Mouse (Mus musculus): Measurements from ENCODE around the gene Wdsub1. TPM values are rescaled to one million over a fixed set of nuclear protein-coding genes. Genes with fewer than 3 reads are reported as not detected.

Gene Wdsub1
- 82.3 and 87.3 TPM in 2 replicates for polyA plus RNA-seq (2012; rRNA removed)

DNA sequence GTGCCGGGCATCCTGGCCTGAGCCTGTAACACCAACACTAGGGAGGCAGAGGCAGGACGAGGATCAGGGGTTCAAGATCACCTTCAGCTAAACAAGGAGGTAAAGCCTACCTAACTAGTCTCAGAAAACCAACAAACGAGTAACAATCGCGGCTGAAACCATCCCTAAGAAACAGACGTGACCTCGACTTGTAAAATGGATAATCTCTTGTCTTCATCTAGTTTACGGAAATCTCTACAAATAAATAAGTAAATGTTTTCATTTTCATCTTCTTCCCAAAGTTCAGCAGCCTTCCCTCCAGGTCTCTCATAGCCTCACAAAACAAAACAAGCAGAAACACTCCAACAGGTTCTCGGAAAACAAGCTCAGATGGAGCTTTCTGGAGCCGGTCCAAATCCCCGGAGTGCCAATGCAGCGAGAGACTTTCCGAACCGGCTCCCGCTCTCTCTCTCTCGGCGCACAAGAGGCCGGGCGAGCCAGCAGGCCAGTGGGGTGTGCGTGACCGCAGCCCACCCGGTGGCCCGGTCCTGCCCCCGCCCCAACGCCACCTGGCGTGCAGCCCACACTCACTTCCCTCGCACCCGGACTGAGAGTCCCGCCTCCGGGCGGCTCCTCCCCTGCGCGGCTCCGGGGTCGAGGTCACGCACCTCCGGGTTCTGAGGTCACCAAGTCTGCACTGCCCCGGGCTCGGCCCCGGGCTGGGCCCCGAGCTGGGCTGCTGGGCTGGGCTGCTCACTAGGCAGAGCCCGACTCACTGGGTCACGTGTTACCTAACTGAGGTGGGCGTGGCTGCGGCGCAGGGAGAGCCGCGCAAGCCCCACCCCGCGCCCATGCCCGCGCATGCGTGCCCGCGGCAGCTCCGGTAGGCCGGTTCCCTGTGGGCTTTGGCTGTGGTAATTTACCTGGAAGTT, at the start of gene Wdsub1:
Gene Wdsub1 (minus strand): TSS at position 761 of the 911 bp plus-strand sequence.
- peak within 1 kb of the TSS; percentile 84 for H3K4me3 ChIP-seq (replicated peaks; ENCODE audit: extremely low read depth, low read depth, low read length)
- H3K4me1 ChIP-seq (ENCODE audit: control insufficient read depth, insufficient read depth, low read length), result no peaks in the 10 kb centered on the region; the same call in 1 of the 2 replicates
- peak; percentile 59; the same call in 1 of the 2 replicates for TF ChIP-seq POLR2A (IDR thresholded peaks at IDR 0.05; ENCODE audit: borderline replicate concordance, extremely low read depth, low read depth, low read length)
- TF ChIP-seq CTCF (IDR thresholded peaks at IDR 0.05; ENCODE audit: insufficient read depth, low read length), result no peak
- DNase-seq, result peak; percentile 89
- 3% methylated on average over 57 of the region's 57 CpGs for WGBS

GRCm38 (mm10) chr2:59913610-59914009, 31.2 kb upstream of the Wdsub1 start:
- WGBS, result 91% methylated on average over 11 of the region's 11 CpGs
- DNase-seq, result no peak
- TF ChIP-seq POLR2A (IDR thresholded peaks at IDR 0.05; ENCODE audit: borderline replicate concordance, extremely low read depth, low read depth, low read length) (no peak), CTCF (IDR thresholded peaks at IDR 0.05; ENCODE audit: insufficient read depth, low read length) (no peak)
- no peaks in the 10 kb centered on the region for H3K4me1 ChIP-seq (ENCODE audit: control insufficient read depth, insufficient read depth, low read length)
- H3K4me3 ChIP-seq (replicated peaks; ENCODE audit: extremely low read depth, low read depth, low read length), result no peak overlapping the region

DNA sequence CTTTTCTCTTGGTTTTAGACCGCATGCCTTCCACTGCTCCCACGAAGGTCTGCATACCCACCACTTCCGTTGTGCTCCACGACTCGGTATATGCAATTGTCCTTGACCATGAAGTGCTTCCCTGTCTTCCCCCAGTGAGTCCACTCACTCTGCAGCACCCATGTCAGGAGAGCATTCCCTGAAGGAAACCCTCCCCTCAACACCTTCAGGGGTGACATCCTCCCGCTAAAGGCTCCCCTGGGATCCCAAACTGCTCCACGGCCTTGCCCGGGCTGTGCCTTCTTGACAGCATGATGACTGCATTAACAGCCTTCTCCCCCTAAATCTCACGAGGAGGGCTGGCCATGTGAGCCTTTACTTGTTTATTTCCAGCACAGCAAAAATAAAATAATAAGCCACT, 25.7 kb upstream of the Wdsub1 start:
- no peak for DNase-seq
- Histone ChIP-seq H3K4me3 (replicated peaks; ENCODE audit: extremely low read depth, low read depth, low read length) (no peak overlapping the region), H3K4me1 (ENCODE audit: control insufficient read depth, insufficient read depth, low read length) (no peaks in the 10 kb centered on the region)
- no peak for TF ChIP-seq POLR2A (IDR thresholded peaks at IDR 0.05; ENCODE audit: borderline replicate concordance, extremely low read depth, low read depth, low read length)
- no peak for TF ChIP-seq CTCF (IDR thresholded peaks at IDR 0.05; ENCODE audit: insufficient read depth, low read length)
- 86% methylated on average over 9 of the region's 9 CpGs for WGBS

- Histone ChIP-seq H3K4me1 (ENCODE audit: control insufficient read depth, insufficient read depth, low read length) (no peaks in the 10 kb centered on the region), H3K4me3 (replicated peaks; ENCODE audit: extremely low read depth, low read depth, low read length) (no peak overlapping the region)
- WGBS, result 88% methylated on average over 7 of the region's 7 CpGs
- no peak for DNase-seq
- no peak for TF ChIP-seq POLR2A (IDR thresholded peaks at IDR 0.05; ENCODE audit: borderline replicate concordance, extremely low read depth, low read depth, low read length)
- TF ChIP-seq CTCF (IDR thresholded peaks at IDR 0.05; ENCODE audit: insufficient read depth, low read length), result no peak
Measured at GRCm38 (mm10) chr2:59904007-59904406, 21.6 kb upstream of the Wdsub1 start.

DNA sequence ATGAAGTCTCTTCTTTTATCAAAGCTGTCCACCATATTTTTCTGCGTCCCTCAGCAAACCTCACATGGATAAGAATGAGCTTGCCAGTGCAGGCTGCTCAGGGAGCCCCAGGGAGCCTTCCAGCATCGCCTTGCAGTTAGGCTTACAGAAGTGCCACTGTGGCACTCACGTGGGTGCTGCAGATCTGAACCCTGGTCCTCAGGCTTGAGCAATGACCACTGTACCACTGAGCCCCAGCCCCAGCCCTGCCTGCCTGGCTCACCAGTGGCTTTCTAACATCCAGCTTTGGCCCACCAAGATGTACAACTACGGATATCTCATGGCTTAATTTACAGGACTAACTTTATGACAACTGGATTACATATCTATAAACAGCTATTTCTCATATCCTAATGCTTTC, 16.3 kb upstream of the Wdsub1 start:
- Histone ChIP-seq H3K4me1 (ENCODE audit: control insufficient read depth, insufficient read depth, low read length) (no peaks in the 10 kb centered on the region), H3K4me3 (replicated peaks; ENCODE audit: extremely low read depth, low read depth, low read length) (no peak overlapping the region)
- DNase-seq, result no peak
- TF ChIP-seq POLR2A (IDR thresholded peaks at IDR 0.05; ENCODE audit: borderline replicate concordance, extremely low read depth, low read depth, low read length) (no peak), CTCF (IDR thresholded peaks at IDR 0.05; ENCODE audit: insufficient read depth, low read length) (no peak)
- 86% methylated on average over 4 of the region's 4 CpGs for WGBS

DNA sequence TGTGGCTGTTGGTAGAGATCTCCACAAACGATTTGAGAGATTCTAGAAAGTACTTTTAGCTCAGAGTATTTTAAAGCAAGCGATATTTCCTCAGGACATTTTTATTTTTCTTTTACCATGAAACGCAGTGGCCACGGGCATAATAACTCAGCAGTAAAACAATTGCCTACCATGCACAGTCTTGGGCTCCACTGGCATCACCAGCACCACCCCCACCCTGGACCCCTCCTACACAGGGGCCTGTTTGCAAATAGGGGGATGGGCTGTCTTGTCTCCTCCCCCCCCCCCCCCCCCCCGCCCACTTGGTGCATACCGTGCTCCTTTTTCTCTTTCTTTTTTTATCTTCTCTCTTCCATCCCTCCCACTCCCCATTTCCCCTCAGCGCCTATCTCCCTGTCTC, 15.7 kb upstream of the Wdsub1 start:
- no peak for TF ChIP-seq POLR2A (IDR thresholded peaks at IDR 0.05; ENCODE audit: borderline replicate concordance, extremely low read depth, low read depth, low read length)
- Histone ChIP-seq H3K4me3 (replicated peaks; ENCODE audit: extremely low read depth, low read depth, low read length) (no peak overlapping the region), H3K4me1 (ENCODE audit: control insufficient read depth, insufficient read depth, low read length) (no peaks in the 10 kb centered on the region)
- WGBS, result 83% methylated on average over 7 of the region's 7 CpGs
- no peak for DNase-seq

DNA sequence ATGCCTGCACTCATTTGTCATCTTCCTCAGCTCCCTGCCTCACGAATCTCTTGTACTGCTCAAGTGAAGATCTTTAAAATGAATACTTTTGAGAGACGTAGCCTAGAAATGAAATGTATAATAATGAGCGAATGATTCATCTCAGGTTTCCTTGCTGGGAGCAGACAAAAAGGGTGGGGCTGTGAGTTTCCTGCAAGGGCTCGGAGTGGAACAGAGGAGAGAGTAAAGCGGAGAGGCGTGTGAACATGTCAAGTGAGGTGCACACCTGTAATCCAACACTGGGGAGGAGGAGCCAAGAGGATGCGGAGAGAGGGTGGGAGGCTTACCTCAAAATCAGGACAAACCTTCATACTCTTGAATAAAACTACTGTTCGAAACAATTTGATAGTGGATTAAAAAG, 14.4 kb upstream of the Wdsub1 start:
- TF ChIP-seq POLR2A (IDR thresholded peaks at IDR 0.05; ENCODE audit: borderline replicate concordance, extremely low read depth, low read depth, low read length) (no peak), CTCF (IDR thresholded peaks at IDR 0.05; ENCODE audit: insufficient read depth, low read length) (no peak)
- WGBS, result 54% methylated on average over 8 of the region's 8 CpGs
- Histone ChIP-seq H3K4me1 (ENCODE audit: control insufficient read depth, insufficient read depth, low read length) (no peaks in the 10 kb centered on the region), H3K4me3 (replicated peaks; ENCODE audit: extremely low read depth, low read depth, low read length) (no peak overlapping the region)
- DNase-seq, result no peak

- no peak overlapping the region for H3K4me3 ChIP-seq (replicated peaks; ENCODE audit: extremely low read depth, low read depth, low read length)
- DNase-seq, result peak; percentile 10
- no peak for TF ChIP-seq CTCF (IDR thresholded peaks at IDR 0.05; ENCODE audit: insufficient read depth, low read length)
- TF ChIP-seq POLR2A (IDR thresholded peaks at IDR 0.05; ENCODE audit: borderline replicate concordance, extremely low read depth, low read depth, low read length), result no peak
- 66% methylated on average over 7 of the region's 7 CpGs for WGBS
- no peaks in the 10 kb centered on the region for H3K4me1 ChIP-seq (ENCODE audit: control insufficient read depth, insufficient read depth, low read length)
Measured at GRCm38 (mm10) chr2:59896400-59896799, 14.0 kb upstream of the Wdsub1 start.

DNA sequence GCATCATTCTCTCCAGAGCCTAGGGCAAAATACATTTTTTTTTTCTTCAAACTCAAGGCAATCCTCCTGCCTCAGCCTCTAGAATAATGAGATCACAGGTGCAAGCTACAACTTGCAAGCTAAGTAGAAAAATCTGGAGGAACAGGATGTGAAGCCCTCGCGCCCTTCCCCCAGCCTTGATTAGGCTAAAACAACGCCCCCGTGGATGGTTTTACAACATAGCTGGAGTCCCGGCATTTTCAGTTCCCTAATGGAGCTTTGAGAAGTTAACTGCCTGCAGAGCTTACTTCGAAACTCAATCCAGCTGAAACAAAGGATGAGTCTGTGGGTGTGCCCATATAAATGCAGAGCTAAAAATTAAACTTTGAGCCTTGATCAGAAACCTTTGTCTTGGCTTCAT, 7.3 kb upstream of the Wdsub1 start:
- Histone ChIP-seq H3K4me1 (ENCODE audit: control insufficient read depth, insufficient read depth, low read length) (no peaks in the 10 kb centered on the region), H3K4me3 (replicated peaks; ENCODE audit: extremely low read depth, low read depth, low read length) (no peak overlapping the region)
- 83% methylated on average over 6 of the region's 6 CpGs for WGBS
- no peak for DNase-seq
- TF ChIP-seq POLR2A (IDR thresholded peaks at IDR 0.05; ENCODE audit: borderline replicate concordance, extremely low read depth, low read depth, low read length) (no peak), CTCF (IDR thresholded peaks at IDR 0.05; ENCODE audit: insufficient read depth, low read length) (no peak)

DNA sequence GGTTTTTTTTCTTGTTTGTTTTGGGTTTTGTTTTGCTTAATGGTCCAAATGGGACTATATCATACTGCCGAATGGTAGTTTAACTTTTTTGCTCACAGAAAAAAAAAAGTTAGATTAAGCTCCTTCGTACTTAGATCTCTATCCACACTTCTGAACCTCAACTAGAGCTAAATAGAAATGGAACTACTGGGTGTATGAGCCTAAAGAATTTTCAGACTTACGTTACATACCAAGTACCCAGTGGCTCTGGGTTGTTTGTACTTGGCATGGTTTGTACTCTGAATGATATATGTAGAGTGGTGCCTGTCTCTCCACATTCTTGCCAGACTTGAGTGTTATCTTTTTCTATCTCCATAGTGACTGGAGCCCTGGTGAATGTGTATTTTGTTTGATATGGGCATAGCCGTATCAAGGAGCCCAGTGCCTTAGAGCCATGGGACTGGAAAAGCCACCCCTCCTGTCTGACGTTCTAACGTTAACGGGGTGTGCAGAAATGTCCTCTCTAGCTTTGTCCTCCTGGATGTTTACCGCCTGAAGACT, 421 bp upstream of the Wdsub1 start:
- no peaks in the 10 kb centered on the region; the same call in 1 of the 2 replicates for H3K4me1 ChIP-seq (ENCODE audit: control insufficient read depth, insufficient read depth, low read length)
- H3K4me3 ChIP-seq (replicated peaks; ENCODE audit: extremely low read depth, low read depth, low read length), result peak overlapping the region; percentile 16
- no peak for TF ChIP-seq CTCF (IDR thresholded peaks at IDR 0.05; ENCODE audit: insufficient read depth, low read length)
- no peak for TF ChIP-seq POLR2A (IDR thresholded peaks at IDR 0.05; ENCODE audit: borderline replicate concordance, extremely low read depth, low read depth, low read length)
- 49% methylated on average over 8 of the region's 8 CpGs for WGBS
- DNase-seq, result no peak
